Mouse (Mus musculus) erythroid progenitor cell, adult 5-6 weeks (primary cell): Measurements from ENCODE around the gene Lrp11. TPM values are rescaled to one million over a fixed set of nuclear protein-coding genes. Genes with fewer than 3 reads are reported as not detected.

Experiments
- total RNA-seq, 2 experiments: library from RNA; stranded (forward) in 1 of 2; stranded (reverse) in 1 of 2; fragments of 150-400 nt in 1 of 2; fragments of 186-747, 209-891 nt in 1 of 2; gene quantifications; 2 replicates each; pipeline versions ENCODE4 v1.2.3 to v1.2.4; 2015 to 2017; ENCODE audit warnings: low replicate concordance in 2 of 2

The Lrp11 gene
- total RNA-seq, 2 experiments from 2014 or later = not detected

Other genes starting within 250 kb of the Lrp11 start
- gene Ulbp1, start 116.2 kb upstream of the Lrp11 start, total RNA-seq (2015; ENCODE audit: low replicate concordance) = 4.6 and 11.9 TPM in 2 replicates
- gene Ulbp1, start 116.2 kb upstream of the Lrp11 start, total RNA-seq (2017; ENCODE audit: low replicate concordance) = 11.6 and 15.4 TPM in 2 replicates
- gene Nup43, start 77.7 kb downstream of the Lrp11 start, total RNA-seq (2015; ENCODE audit: low replicate concordance) = 12.6 and 20.5 TPM in 2 replicates
- 7.9 and 10.9 TPM in 2 replicates for gene Nup43, start 77.7 kb downstream of the Lrp11 start, total RNA-seq (2017; ENCODE audit: low replicate concordance)
- gene Pcmt1, start 91.3 kb downstream of the Lrp11 start, total RNA-seq (2015; ENCODE audit: low replicate concordance) = 136 and 147 TPM in 2 replicates
- 116 and 188 TPM in 2 replicates for gene Pcmt1, start 91.3 kb downstream of the Lrp11 start, total RNA-seq (2017; ENCODE audit: low replicate concordance)
- gene Lats1, start 91.4 kb downstream of the Lrp11 start, total RNA-seq (2015; ENCODE audit: low replicate concordance) = 14.4 and 18.0 TPM in 2 replicates
- 10.4 and 12.2 TPM in 2 replicates for gene Lats1, start 91.4 kb downstream of the Lrp11 start, total RNA-seq (2017; ENCODE audit: low replicate concordance)
- 44.9 and 66.7 TPM in 2 replicates for gene Katna1, start 136.2 kb downstream of the Lrp11 start, total RNA-seq (2015; ENCODE audit: low replicate concordance)
- 59.5 and 67.9 TPM in 2 replicates for gene Katna1, start 136.2 kb downstream of the Lrp11 start, total RNA-seq (2017; ENCODE audit: low replicate concordance)
- 37.5 and 85.5 TPM in 2 replicates for gene Ginm1, start 203.0 kb downstream of the Lrp11 start, total RNA-seq (2015; ENCODE audit: low replicate concordance)
- gene Ginm1, start 203.0 kb downstream of the Lrp11 start, total RNA-seq (2017; ENCODE audit: low replicate concordance) = 54.2 and 67.4 TPM in 2 replicates
- gene Ppil4, start 203.1 kb downstream of the Lrp11 start, total RNA-seq (2015; ENCODE audit: low replicate concordance) = 35.7 and 36.0 TPM in 2 replicates
- gene Ppil4, start 203.1 kb downstream of the Lrp11 start, total RNA-seq (2017; ENCODE audit: low replicate concordance) = 66.4 and 88.2 TPM in 2 replicates
- 0.36 and 0.84 TPM in 2 replicates for gene Zc3h12d, start 242.7 kb downstream of the Lrp11 start, total RNA-seq (2015; ENCODE audit: low replicate concordance)
- gene Zc3h12d, start 242.7 kb downstream of the Lrp11 start, total RNA-seq (2017; ENCODE audit: low replicate concordance) = 0.38 and 0.90 TPM in 2 replicates